Mouse (Mus musculus): ENCODE measurements around the gene Rtn4rl2. TPM values are rescaled to one million over a fixed set of nuclear protein-coding genes. Genes with fewer than 3 reads are reported as not detected.

The Rtn4rl2 gene
- polyA plus RNA-seq (2015; fragmentation: Nextera tagmentation; extraction: Ambion mirVana): 9.8 and 11.4 TPM in 2 replicates

- 0% methylated on average over 22 of the region's 35 CpGs for WGBS
- Histone ChIP-seq H3K4me1 (replicated peaks; ENCODE audit: control insufficient read depth, insufficient read depth, low read length) (peaks cover 42% of the 10 kb centered on the region), H3K36me3 (ENCODE audit: control insufficient read depth, insufficient read depth) (no peaks in the 10 kb centered on the region), H3K9ac (replicated peaks; ENCODE audit: low read depth, low read length) (peak within 1 kb of the TSS; percentile 70), H3K27me3 (replicated peaks; ENCODE audit: control insufficient read depth, insufficient read depth, low read length) (peaks cover 19% of the 10 kb centered on the region), H3K27ac (ENCODE audit: low read length) (peak within 1 kb of the TSS; percentile 91), H3K4me3 (replicated peaks; ENCODE audit: low read length) (peak within 1 kb of the TSS; percentile 71), H3K4me2 (ENCODE audit: low read length) (peak within 1 kb of the TSS; percentile 86), H3K9me3 (ENCODE audit: control insufficient read depth, low read length) (no peaks in the 10 kb centered on the region)
- ATAC-seq: peak; percentile 8
Observed at GRCm38 (mm10) chr2:84886234-84886731, at the start of gene Rtn4rl2. TSS of gene Rtn4rl2 (minus strand) at chr2:84886710.

GRCm38 (mm10) chr2:84935065-84935464 lies 48.6 kb upstream of the Rtn4rl2 start:
- no peaks in the 10 kb centered on the region for H3K36me3 ChIP-seq (ENCODE audit: control insufficient read depth, insufficient read depth)
- no peak for ATAC-seq
- H3K27ac ChIP-seq (ENCODE audit: low read length): no peak overlapping the region
- H3K4me2 ChIP-seq (ENCODE audit: low read length): no peak overlapping the region
- no peaks in the 10 kb centered on the region for H3K9me3 ChIP-seq (ENCODE audit: control insufficient read depth, low read length)
- peaks cover 3% of the 10 kb centered on the region; the same call in 1 of the 2 replicates for H3K4me1 ChIP-seq (replicated peaks; ENCODE audit: control insufficient read depth, insufficient read depth, low read length)
- no peaks in the 10 kb centered on the region for H3K27me3 ChIP-seq (replicated peaks; ENCODE audit: control insufficient read depth, insufficient read depth, low read length)
- 37% methylated on average over 5 of the region's 5 CpGs for WGBS
- H3K4me3 ChIP-seq (replicated peaks; ENCODE audit: low read length): no peak overlapping the region
- H3K9ac ChIP-seq (replicated peaks; ENCODE audit: low read depth, low read length): no peak overlapping the region

- Histone ChIP-seq H3K27me3 (replicated peaks; ENCODE audit: control insufficient read depth, insufficient read depth, low read length) (no peaks in the 10 kb centered on the region), H3K9me3 (ENCODE audit: control insufficient read depth, low read length) (no peaks in the 10 kb centered on the region), H3K36me3 (ENCODE audit: control insufficient read depth, insufficient read depth) (no peaks in the 10 kb centered on the region), H3K27ac (ENCODE audit: low read length) (no peak overlapping the region), H3K4me1 (replicated peaks; ENCODE audit: control insufficient read depth, insufficient read depth, low read length) (peaks cover 3% of the 10 kb centered on the region; the same call in 1 of the 2 replicates), H3K9ac (replicated peaks; ENCODE audit: low read depth, low read length) (no peak overlapping the region), H3K4me2 (ENCODE audit: low read length) (no peak overlapping the region), H3K4me3 (replicated peaks; ENCODE audit: low read length) (no peak overlapping the region)
- 35% methylated on average over 4 of the region's 4 CpGs for WGBS
- ATAC-seq: no peak
Observed at GRCm38 (mm10) chr2:84934649-84935007, 48.1 kb upstream of the Rtn4rl2 start.

GRCm38 (mm10) chr2:84933992-84934648 lies 47.6 kb upstream of the Rtn4rl2 start:
- Histone ChIP-seq H3K9me3 (ENCODE audit: control insufficient read depth, low read length) (no peaks in the 10 kb centered on the region), H3K27ac (ENCODE audit: low read length) (no peak overlapping the region), H3K27me3 (replicated peaks; ENCODE audit: control insufficient read depth, insufficient read depth, low read length) (no peaks in the 10 kb centered on the region), H3K4me2 (ENCODE audit: low read length) (no peak overlapping the region), H3K36me3 (ENCODE audit: control insufficient read depth, insufficient read depth) (no peaks in the 10 kb centered on the region), H3K9ac (replicated peaks; ENCODE audit: low read depth, low read length) (no peak overlapping the region), H3K4me1 (replicated peaks; ENCODE audit: control insufficient read depth, insufficient read depth, low read length) (peaks cover 3% of the 10 kb centered on the region; the same call in 1 of the 2 replicates), H3K4me3 (replicated peaks; ENCODE audit: low read length) (no peak overlapping the region)
- no peak for ATAC-seq
- 77% methylated on average over 8 of the region's 8 CpGs for WGBS

- H3K9ac ChIP-seq (replicated peaks; ENCODE audit: low read depth, low read length): no peak overlapping the region
- no peaks in the 10 kb centered on the region for H3K36me3 ChIP-seq (ENCODE audit: control insufficient read depth, insufficient read depth)
- H3K27me3 ChIP-seq (replicated peaks; ENCODE audit: control insufficient read depth, insufficient read depth, low read length): no peaks in the 10 kb centered on the region
- no peak overlapping the region for H3K4me3 ChIP-seq (replicated peaks; ENCODE audit: low read length)
- 95% methylated on average over 7 of the region's 7 CpGs for WGBS
- H3K9me3 ChIP-seq (ENCODE audit: control insufficient read depth, low read length): no peaks in the 10 kb centered on the region
- H3K4me2 ChIP-seq (ENCODE audit: low read length): no peak overlapping the region
- no peak for ATAC-seq
- no peaks in the 10 kb centered on the region for H3K4me1 ChIP-seq (replicated peaks; ENCODE audit: control insufficient read depth, insufficient read depth, low read length)
- no peak overlapping the region for H3K27ac ChIP-seq (ENCODE audit: low read length)
Observed at GRCm38 (mm10) chr2:84930186-84930585, 43.7 kb upstream of the Rtn4rl2 start.

GRCm38 (mm10) chr2:84919601-84920108 lies 33.1 kb upstream of the Rtn4rl2 start:
- WGBS: 86% methylated on average over 10 of the region's 10 CpGs
- Histone ChIP-seq H3K4me2 (ENCODE audit: low read length) (no peak overlapping the region), H3K27me3 (replicated peaks; ENCODE audit: control insufficient read depth, insufficient read depth, low read length) (no peaks in the 10 kb centered on the region), H3K9ac (replicated peaks; ENCODE audit: low read depth, low read length) (no peak overlapping the region), H3K27ac (ENCODE audit: low read length) (no peak overlapping the region), H3K36me3 (ENCODE audit: control insufficient read depth, insufficient read depth) (no peaks in the 10 kb centered on the region), H3K4me1 (replicated peaks; ENCODE audit: control insufficient read depth, insufficient read depth, low read length) (no peaks in the 10 kb centered on the region), H3K4me3 (replicated peaks; ENCODE audit: low read length) (no peak overlapping the region), H3K9me3 (ENCODE audit: control insufficient read depth, low read length) (no peaks in the 10 kb centered on the region)
- ATAC-seq: no peak

- no peaks in the 10 kb centered on the region for H3K9me3 ChIP-seq (ENCODE audit: control insufficient read depth, low read length)
- H3K4me2 ChIP-seq (ENCODE audit: low read length): no peak overlapping the region
- WGBS: 71% methylated on average over 3 of the region's 3 CpGs
- H3K27ac ChIP-seq (ENCODE audit: low read length): no peak overlapping the region
- no peak for ATAC-seq
- H3K4me1 ChIP-seq (replicated peaks; ENCODE audit: control insufficient read depth, insufficient read depth, low read length): no peaks in the 10 kb centered on the region
- no peak overlapping the region for H3K4me3 ChIP-seq (replicated peaks; ENCODE audit: low read length)
- H3K9ac ChIP-seq (replicated peaks; ENCODE audit: low read depth, low read length): no peak overlapping the region
- no peaks in the 10 kb centered on the region for H3K27me3 ChIP-seq (replicated peaks; ENCODE audit: control insufficient read depth, insufficient read depth, low read length)
- H3K36me3 ChIP-seq (ENCODE audit: control insufficient read depth, insufficient read depth): no peaks in the 10 kb centered on the region
Observed at GRCm38 (mm10) chr2:84918188-84918587, 31.7 kb upstream of the Rtn4rl2 start.

- Histone ChIP-seq H3K4me2 (ENCODE audit: low read length) (no peak overlapping the region), H3K36me3 (ENCODE audit: control insufficient read depth, insufficient read depth) (no peaks in the 10 kb centered on the region), H3K9me3 (ENCODE audit: control insufficient read depth, low read length) (no peaks in the 10 kb centered on the region), H3K9ac (replicated peaks; ENCODE audit: low read depth, low read length) (no peak overlapping the region), H3K4me1 (replicated peaks; ENCODE audit: control insufficient read depth, insufficient read depth, low read length) (no peaks in the 10 kb centered on the region), H3K27me3 (replicated peaks; ENCODE audit: control insufficient read depth, insufficient read depth, low read length) (no peaks in the 10 kb centered on the region), H3K4me3 (replicated peaks; ENCODE audit: low read length) (no peak overlapping the region), H3K27ac (ENCODE audit: low read length) (no peak overlapping the region)
- no peak for ATAC-seq
- WGBS: 90% methylated on average over 8 of the region's 8 CpGs
Observed at GRCm38 (mm10) chr2:84916548-84917320, 30.2 kb upstream of the Rtn4rl2 start.

GRCm38 (mm10) chr2:84915330-84915729 lies 28.8 kb upstream of the Rtn4rl2 start:
- 86% methylated on average over 3 of the region's 3 CpGs for WGBS
- Histone ChIP-seq H3K9ac (replicated peaks; ENCODE audit: low read depth, low read length) (no peak overlapping the region), H3K27ac (ENCODE audit: low read length) (no peak overlapping the region), H3K36me3 (ENCODE audit: control insufficient read depth, insufficient read depth) (no peaks in the 10 kb centered on the region), H3K27me3 (replicated peaks; ENCODE audit: control insufficient read depth, insufficient read depth, low read length) (no peaks in the 10 kb centered on the region), H3K4me3 (replicated peaks; ENCODE audit: low read length) (no peak overlapping the region), H3K4me1 (replicated peaks; ENCODE audit: control insufficient read depth, insufficient read depth, low read length) (no peaks in the 10 kb centered on the region), H3K4me2 (ENCODE audit: low read length) (no peak overlapping the region), H3K9me3 (ENCODE audit: control insufficient read depth, low read length) (no peaks in the 10 kb centered on the region)
- no peak for ATAC-seq

All from forebrain, embryonic 16.5 days (tissue).